In genomic region chr4:135931832-135932231, GRCm38 (mm10) we compare ENCODE assay signal across 1 mouse cellular context.
TF ChIP-seq lines count a peak whose summit lies in the region.

No protein-coding gene starts in this region.

TF ChIP-seq in CH12.LX, 34 proteins besides CTCF, POLR2A, EP300 and RAD21:
- TF ChIP-seq NELFE (IDR thresholded peaks at IDR 0.05; ENCODE audit: low read depth, low read length) (no peak), CHD2 (IDR thresholded peaks at IDR 0.05; ENCODE audit: low read length) (no peak), MEF2A (IDR thresholded peaks at IDR 0.05; ENCODE audit: borderline replicate concordance, low read depth, low read length) (no peak), GABPA (IDR thresholded peaks at IDR 0.05; ENCODE audit: insufficient replicate concordance, low read depth, low read length) (no peak), MAX (IDR thresholded peaks at IDR 0.05; ENCODE audit: low read length) (no peak), MYC (IDR thresholded peaks at IDR 0.05; ENCODE audit: low read depth, low read length) (0 out of 2 replicates have a peak, but pooled peaks have one; percentile 52), SMC3 (IDR thresholded peaks at IDR 0.05; ENCODE audit: low read depth, low read length) (peak; percentile 90), ZC3H11A (IDR thresholded peaks at IDR 0.05; ENCODE audit: low read depth, low read length) (peak; percentile 70), JUN (IDR thresholded peaks at IDR 0.05; ENCODE audit: insufficient read depth, low read depth, low read length) (no peak)
